Mouse (Mus musculus): ENCODE data around the gene Polr2m.
"Not testable (repeated sequence)": the region's sequence is repeated elsewhere in the genome, so short reads cannot be mapped to it uniquely, and the experiment has no call there.

DNA sequence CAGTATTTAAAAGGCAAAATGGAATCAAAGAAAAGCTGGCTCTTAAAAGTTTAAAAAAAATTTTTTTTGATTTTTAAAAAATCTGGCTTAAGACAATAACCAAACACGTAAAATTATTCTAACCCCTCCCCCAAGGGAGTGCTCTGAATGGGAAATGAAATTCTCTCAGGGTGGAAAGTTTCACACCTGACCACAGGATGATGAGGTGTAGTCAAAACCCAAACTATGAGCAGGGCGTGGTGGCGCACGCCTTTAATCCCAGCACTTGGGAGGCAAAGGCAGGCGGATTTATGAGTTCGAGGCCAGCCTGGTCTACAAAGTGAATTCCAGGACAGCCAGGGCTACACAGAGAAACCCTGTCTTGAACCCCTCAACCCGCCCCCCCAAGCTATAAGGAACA, 1.9 kb downstream of the Polr2m start:
- TF ChIP-seq CTCF, EP300 (IDR thresholded peaks at IDR 0.05; ENCODE audit: low read depth): not testable (repeated sequence)

All from liver, embryonic 14.5 days (tissue).